Mouse (Mus musculus) thymus, postnatal 0 days (tissue): ENCODE results near the gene Zbtb33. TPM values are rescaled to one million over a fixed set of nuclear protein-coding genes. Genes with fewer than 3 reads are reported as not detected.

Experiments
- microRNA-seq: library from miRNA; unstranded; fragments of <30 nt; microRNA quantifications from one replicate; pipeline ENCODE4, GENCODE M21; 2016; ENCODE audit warnings: borderline number of aligned reads
- polyA plus RNA-seq: library from polyadenylated mRNA; unstranded; fragments of >200 nt; fragmentation: Nextera tagmentation; extraction: Ambion mirVana; gene quantifications from 2 replicates; pipeline ENCODE4 v1.2.1, GENCODE M21; 2015

Gene Zbtb33
- polyA plus RNA-seq, 1 experiment from 2014 or later = 4.0 TPM

Small RNAs within 50 kb of the gene (microRNA-seq; reads per million reads assigned to microRNA genes)
- gene Mir3110 = not detected

Other genes starting within 250 kb of the Zbtb33 start
- gene Btg1-ps1, start 171.0 kb upstream of the Zbtb33 start, polyA plus RNA-seq = not detected in 2 replicates
- gene Btg1-ps2, start 146.7 kb upstream of the Zbtb33 start, polyA plus RNA-seq = not detected in 2 replicates
- not detected in 2 replicates for gene Rhox10, start 123.3 kb upstream of the Zbtb33 start, polyA plus RNA-seq
- gene Rhox11, start 104.7 kb upstream of the Zbtb33 start, polyA plus RNA-seq = not detected in 2 replicates
- 0.28 TPM in 1 of 2 replicates, not detected in the other for gene Rhox12, start 78.9 kb upstream of the Zbtb33 start, polyA plus RNA-seq
- not detected in 2 replicates for gene Rhox13, start 68.6 kb upstream of the Zbtb33 start, polyA plus RNA-seq
- gene Tmem255a, start 62.6 kb downstream of the Zbtb33 start, polyA plus RNA-seq = 8.4 and 8.8 TPM in 2 replicates
- gene Atp1b4, start 126.4 kb downstream of the Zbtb33 start, polyA plus RNA-seq = 0.03 and 0.04 TPM in 2 replicates